Mouse (Mus musculus) heart, embryonic 12.5 days (tissue): ENCODE measurements at regions not wholly inside any gene's neighbourhood (a gene's known extent, or its start where the extent isn't known, plus 50 kb on each side); places are given as distances from the start of the nearest gene placed in this dataset.
A peak's percentile ranks its signal among the peaks of the same experiment; 100 is the strongest.

ENCODE experiments used
- ATAC-seq: fragments of 200-750 bp; cut with Nextera tagmentation; 2 replicates; pipeline ENCODE4 v1.8.0; 2017; ENCODE audit warnings: moderate TSS enrichment, moderate library complexity; ENCODE audit not compliant: insufficient number of reproducible peaks, low FRiP score
- H3K27ac ChIP-seq: fragments of 300-500 bp; sonication (generic); 2 replicates; pipeline ENCODE4 v1.5.1; 2016; ENCODE audit warnings: mild to moderate bottlenecking, moderate library complexity; ENCODE audit not compliant: poor library complexity, severe bottlenecking
- H3K27me3 ChIP-seq: fragments of 300-500 bp; sonication (generic); replicated peaks from 2 replicates; pipeline ENCODE4 v1.6.1; 2016; ENCODE audit warnings: mild to moderate bottlenecking, moderate library complexity
- H3K36me3 ChIP-seq: fragments of 300-500 bp; sonication (generic); 2 replicates; pipeline ENCODE4 v1.6.1; 2016; ENCODE audit warnings: mild to moderate bottlenecking, moderate library complexity
- H3K4me1 ChIP-seq: fragments of 300-500 bp; sonication (generic); replicated peaks from 2 replicates; pipeline ENCODE4 v1.6.1; 2016; ENCODE audit warnings: mild to moderate bottlenecking
- H3K4me2 ChIP-seq: fragments of 300-500 bp; sonication (generic); 2 replicates; pipeline ENCODE4 v1.6.1; 2016; ENCODE audit warnings: mild to moderate bottlenecking, moderate library complexity
- H3K4me3 ChIP-seq: fragments of 300-500 bp; sonication (generic); 2 replicates; pipeline ENCODE4 v1.5.1; 2016; ENCODE audit warnings: mild to moderate bottlenecking
- H3K9ac ChIP-seq: fragments of 300-500 bp; sonication (generic); 2 replicates; pipeline ENCODE4 v1.6.1; 2016; ENCODE audit warnings: mild to moderate bottlenecking, moderate library complexity
- H3K9me3 ChIP-seq: fragments of 300-500 bp; sonication (generic); replicated peaks from 2 replicates; pipeline ENCODE4 v1.6.1; 2016; ENCODE audit warnings: mild to moderate bottlenecking, moderate library complexity
- WGBS: fragments of 180-500 bp; shearing (Covaris S2); methylation state at CpG from one replicate; pipeline ENCODE4 v1.1.7; 2016; 5-methylcytosine and 5-hydroxymethylcytosine counted together

GRCm38 (mm10) chr7:40419332-40419731 is 478.8 kb upstream of the Vstm2b start:
- Histone ChIP-seq H3K4me1 (0 out of 2 replicates have a peak, but pooled peaks cover 6% of the 10 kb centered on the region), H3K27me3 (no peaks in the 10 kb centered on the region), H3K9ac (no peak overlapping the region), H3K9me3 (no peaks in the 10 kb centered on the region), H3K27ac (no peak overlapping the region), H3K36me3 (no peaks in the 10 kb centered on the region), H3K4me3 (no peak overlapping the region), H3K4me2 (no peak overlapping the region)
- 66% methylated on average over 2 of the region's 2 CpGs for WGBS
- ATAC-seq: peak; percentile 57; the same call in 1 of the 2 replicates

- 70% methylated on average over 4 of the region's 4 CpGs for WGBS
- no peak overlapping the region for H3K9ac ChIP-seq
- ATAC-seq: no peak
- no peaks in the 10 kb centered on the region for H3K27me3 ChIP-seq
- no peak overlapping the region for H3K27ac ChIP-seq
- H3K9me3 ChIP-seq: no peaks in the 10 kb centered on the region
- 0 out of 2 replicates have a peak, but pooled peaks cover 6% of the 10 kb centered on the region for H3K4me1 ChIP-seq
- H3K36me3 ChIP-seq: no peaks in the 10 kb centered on the region
- H3K4me2 ChIP-seq: no peak overlapping the region
- no peak overlapping the region for H3K4me3 ChIP-seq
These were observed 476.0 kb upstream of the Vstm2b start for GRCm38 (mm10) chr7:40422125-40422524.

- WGBS: 77% methylated on average over 2 of the region's 2 CpGs
- Histone ChIP-seq H3K4me3 (no peak overlapping the region), H3K27me3 (no peaks in the 10 kb centered on the region), H3K4me1 (no peaks in the 10 kb centered on the region), H3K36me3 (no peaks in the 10 kb centered on the region), H3K9ac (no peak overlapping the region), H3K9me3 (no peaks in the 10 kb centered on the region), H3K4me2 (no peak overlapping the region), H3K27ac (no peak overlapping the region)
- no peak for ATAC-seq
These were observed 468.7 kb upstream of the Vstm2b start for GRCm38 (mm10) chr7:40429416-40429815.

- no peak overlapping the region for H3K9ac ChIP-seq
- no peak for ATAC-seq
- H3K27ac ChIP-seq: no peak overlapping the region
- 55% methylated on average over 2 of the region's 2 CpGs for WGBS
- H3K4me3 ChIP-seq: no peak overlapping the region
- no peaks in the 10 kb centered on the region for H3K9me3 ChIP-seq
- H3K4me1 ChIP-seq: no peaks in the 10 kb centered on the region
- H3K36me3 ChIP-seq: no peaks in the 10 kb centered on the region
- H3K27me3 ChIP-seq: no peaks in the 10 kb centered on the region
- H3K4me2 ChIP-seq: no peak overlapping the region
These were observed 464.2 kb upstream of the Vstm2b start for GRCm38 (mm10) chr7:40433906-40434305.

- H3K9ac ChIP-seq: no peak overlapping the region
- H3K4me1 ChIP-seq: no peaks in the 10 kb centered on the region
- no peak overlapping the region for H3K4me3 ChIP-seq
- no peaks in the 10 kb centered on the region for H3K27me3 ChIP-seq
- no peaks in the 10 kb centered on the region for H3K36me3 ChIP-seq
- no peaks in the 10 kb centered on the region for H3K9me3 ChIP-seq
- H3K27ac ChIP-seq: no peak overlapping the region
- ATAC-seq: no peak
- no peak overlapping the region for H3K4me2 ChIP-seq
- 28% methylated on average over 1 of the region's 1 CpGs for WGBS
These were observed 457.0 kb upstream of the Vstm2b start for GRCm38 (mm10) chr7:40441128-40441527.

- H3K4me2 ChIP-seq: no peak overlapping the region
- no peak for ATAC-seq
- no peak overlapping the region for H3K27ac ChIP-seq
- no peaks in the 10 kb centered on the region for H3K4me1 ChIP-seq
- no peaks in the 10 kb centered on the region for H3K36me3 ChIP-seq
- no peak overlapping the region for H3K9ac ChIP-seq
- H3K27me3 ChIP-seq: no peaks in the 10 kb centered on the region
- no peaks in the 10 kb centered on the region for H3K9me3 ChIP-seq
- H3K4me3 ChIP-seq: no peak overlapping the region
- 75% methylated on average over 3 of the region's 3 CpGs for WGBS
These were observed 456.3 kb upstream of the Vstm2b start for GRCm38 (mm10) chr7:40441786-40442185.

- ATAC-seq: no peak
- 0 out of 2 replicates have a peak, but pooled peaks cover 5% of the 10 kb centered on the region for H3K9me3 ChIP-seq
- H3K27ac ChIP-seq: no peak overlapping the region
- no peaks in the 10 kb centered on the region for H3K27me3 ChIP-seq
- no peaks in the 10 kb centered on the region for H3K36me3 ChIP-seq
- no peak overlapping the region for H3K4me2 ChIP-seq
- no peaks in the 10 kb centered on the region for H3K4me1 ChIP-seq
- no peak overlapping the region for H3K9ac ChIP-seq
- WGBS: 74% methylated on average over 5 of the region's 5 CpGs
- H3K4me3 ChIP-seq: no peak overlapping the region
These were observed 431.7 kb upstream of the Vstm2b start for GRCm38 (mm10) chr7:40466382-40466781.

- H3K27ac ChIP-seq: no peak overlapping the region
- H3K4me1 ChIP-seq: no peaks in the 10 kb centered on the region
- H3K9me3 ChIP-seq: no peaks in the 10 kb centered on the region
- no peaks in the 10 kb centered on the region for H3K27me3 ChIP-seq
- H3K4me2 ChIP-seq: no peak overlapping the region
- no peak for ATAC-seq
- no peak overlapping the region for H3K4me3 ChIP-seq
- no peak overlapping the region for H3K9ac ChIP-seq
- H3K36me3 ChIP-seq: no peaks in the 10 kb centered on the region
These were observed 410.9 kb upstream of the Vstm2b start for GRCm38 (mm10) chr7:40487256-40487655.

- Histone ChIP-seq H3K4me1 (no peaks in the 10 kb centered on the region), H3K4me3 (no peak overlapping the region), H3K27ac (no peak overlapping the region), H3K9ac (no peak overlapping the region), H3K4me2 (no peak overlapping the region), H3K36me3 (no peaks in the 10 kb centered on the region), H3K9me3 (no peaks in the 10 kb centered on the region), H3K27me3 (no peaks in the 10 kb centered on the region)
- WGBS: 67% methylated on average over 7 of the region's 7 CpGs
- no peak for ATAC-seq
These were observed 375.3 kb upstream of the Vstm2b start for GRCm38 (mm10) chr7:40522703-40523267.

GRCm38 (mm10) chr7:40536601-40537000 is 361.5 kb upstream of the Vstm2b start:
- H3K4me1 ChIP-seq: no peaks in the 10 kb centered on the region
- 54% methylated on average over 3 of the region's 3 CpGs for WGBS
- ATAC-seq: no peak
- no peaks in the 10 kb centered on the region for H3K27me3 ChIP-seq
- H3K9ac ChIP-seq: no peak overlapping the region
- no peaks in the 10 kb centered on the region for H3K36me3 ChIP-seq
- no peak overlapping the region for H3K27ac ChIP-seq
- H3K4me2 ChIP-seq: no peak overlapping the region
- no peak overlapping the region for H3K4me3 ChIP-seq
- H3K9me3 ChIP-seq: no peaks in the 10 kb centered on the region

GRCm38 (mm10) chr7:40537621-40538020 is 360.5 kb upstream of the Vstm2b start:
- no peaks in the 10 kb centered on the region for H3K4me1 ChIP-seq
- no peak overlapping the region for H3K9ac ChIP-seq
- 82% methylated on average over 3 of the region's 3 CpGs for WGBS
- H3K27me3 ChIP-seq: no peaks in the 10 kb centered on the region
- H3K9me3 ChIP-seq: no peaks in the 10 kb centered on the region
- H3K27ac ChIP-seq: no peak overlapping the region
- no peak for ATAC-seq
- H3K36me3 ChIP-seq: no peaks in the 10 kb centered on the region
- H3K4me3 ChIP-seq: no peak overlapping the region
- H3K4me2 ChIP-seq: no peak overlapping the region

GRCm38 (mm10) chr7:40539789-40540188 is 358.3 kb upstream of the Vstm2b start:
- Histone ChIP-seq H3K4me3 (no peak overlapping the region), H3K4me2 (no peak overlapping the region), H3K9me3 (no peaks in the 10 kb centered on the region), H3K27ac (no peak overlapping the region), H3K9ac (no peak overlapping the region), H3K36me3 (no peaks in the 10 kb centered on the region), H3K27me3 (no peaks in the 10 kb centered on the region), H3K4me1 (no peaks in the 10 kb centered on the region)
- 68% methylated on average over 5 of the region's 5 CpGs for WGBS
- no peak for ATAC-seq
